Mouse (Mus musculus): ENCODE results near the gene Pkmyt1. TPM values are rescaled to one million over a fixed set of nuclear protein-coding genes. Genes with fewer than 3 reads are reported as not detected.
"Not testable (repeated sequence)": the region's sequence is repeated elsewhere in the genome, so short reads cannot be mapped to it uniquely, and the experiment has no call there.

Gene Pkmyt1
- polyA plus RNA-seq, 1 experiment from 2014 or later = 21.8 TPM

DNA sequence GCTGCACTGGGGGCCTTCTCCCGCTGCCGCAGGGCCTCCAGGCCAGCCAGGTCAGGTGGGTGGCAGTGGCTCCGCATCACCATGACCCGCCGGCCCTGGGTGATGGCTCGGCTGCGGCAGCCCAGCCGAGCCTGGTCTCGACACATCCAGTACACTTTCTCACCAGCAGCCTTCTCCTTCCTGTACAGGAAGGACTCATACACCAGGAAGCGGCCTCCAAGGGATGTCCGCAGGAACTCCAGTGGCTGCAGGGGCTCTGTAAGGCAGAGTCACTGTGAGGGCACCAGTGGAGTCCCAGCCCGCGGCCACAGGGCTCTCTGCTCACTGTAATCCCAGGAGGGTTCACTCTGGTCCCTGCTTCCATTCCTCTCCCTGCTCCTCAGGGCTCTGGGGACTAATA lies 29.6 kb downstream of the Pkmyt1 start:
- WGBS = 93% methylated on average over 13 of the region's 13 CpGs
- no peak overlapping the region for H3K27ac ChIP-seq (replicated peaks)
- no peak for ATAC-seq (ENCODE audit: low FRiP score, low read depth)

DNA sequence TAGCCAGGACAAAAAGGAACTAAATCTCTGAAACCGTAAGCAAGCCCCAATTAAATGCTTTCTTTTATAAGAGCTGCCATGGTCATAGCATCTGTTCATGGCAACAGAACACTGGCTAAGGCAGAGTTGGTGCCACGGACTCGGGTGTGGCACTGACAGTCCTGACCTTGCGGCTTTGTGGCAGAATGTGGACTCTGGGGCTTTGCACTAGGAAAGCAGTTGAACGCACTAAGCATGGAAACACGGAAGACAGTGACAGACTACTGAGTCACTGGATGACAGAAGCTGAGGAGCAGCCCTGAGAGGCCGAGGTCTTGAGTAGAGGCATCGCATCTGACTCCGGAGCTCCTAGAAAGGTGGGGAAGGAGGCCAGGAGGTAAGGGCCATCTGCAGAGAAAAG lies 31.4 kb downstream of the Pkmyt1 start:
- no peaks in the 10 kb centered on the region for H3K4me1 ChIP-seq (replicated peaks)
- H3K27ac ChIP-seq (replicated peaks) = no peak overlapping the region
- H3K36me3 ChIP-seq = peaks cover 95% of the 10 kb centered on the region
- H3K27me3 ChIP-seq = no peaks in the 10 kb centered on the region
- no peak for ATAC-seq (ENCODE audit: low FRiP score, low read depth)
- WGBS = 94% methylated on average over 9 of the region's 9 CpGs
- no peak overlapping the region for H3K4me2 ChIP-seq
- no peak overlapping the region for H3K4me3 ChIP-seq
- H3K9ac ChIP-seq = no peak overlapping the region
- no peaks in the 10 kb centered on the region for H3K9me3 ChIP-seq

More for the DNA sequence above, 29.6 kb downstream of the Pkmyt1 start:
- no peak overlapping the region for H3K4me3 ChIP-seq
- H3K36me3 ChIP-seq = peaks cover 91% of the 10 kb centered on the region
- no peak overlapping the region for H3K9ac ChIP-seq
- no peak overlapping the region for H3K4me2 ChIP-seq
- no peaks in the 10 kb centered on the region for H3K27me3 ChIP-seq
- no peaks in the 10 kb centered on the region for H3K4me1 ChIP-seq (replicated peaks)
- H3K9me3 ChIP-seq = no peaks in the 10 kb centered on the region

DNA sequence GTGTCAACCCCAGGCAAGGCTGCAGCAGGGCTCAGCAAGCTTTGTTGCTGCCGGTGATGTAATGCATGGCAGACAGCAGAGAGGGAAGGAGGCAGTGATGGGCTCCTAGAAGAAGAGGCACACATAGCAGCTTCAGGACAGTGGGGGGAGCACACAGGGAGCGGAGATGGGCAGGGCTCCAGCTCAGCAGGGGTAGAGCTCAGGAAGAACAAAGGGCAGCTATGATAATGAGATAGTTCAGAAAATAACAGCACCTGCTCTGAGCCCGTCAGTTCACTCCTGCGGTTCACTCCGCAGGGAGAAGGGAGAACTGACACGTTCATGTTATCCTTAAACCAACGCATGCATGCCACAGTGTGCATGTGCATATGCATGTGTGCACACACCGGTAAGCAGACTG lies 32.7 kb downstream of the Pkmyt1 start:
- 53% methylated on average over 8 of the region's 8 CpGs for WGBS

DNA sequence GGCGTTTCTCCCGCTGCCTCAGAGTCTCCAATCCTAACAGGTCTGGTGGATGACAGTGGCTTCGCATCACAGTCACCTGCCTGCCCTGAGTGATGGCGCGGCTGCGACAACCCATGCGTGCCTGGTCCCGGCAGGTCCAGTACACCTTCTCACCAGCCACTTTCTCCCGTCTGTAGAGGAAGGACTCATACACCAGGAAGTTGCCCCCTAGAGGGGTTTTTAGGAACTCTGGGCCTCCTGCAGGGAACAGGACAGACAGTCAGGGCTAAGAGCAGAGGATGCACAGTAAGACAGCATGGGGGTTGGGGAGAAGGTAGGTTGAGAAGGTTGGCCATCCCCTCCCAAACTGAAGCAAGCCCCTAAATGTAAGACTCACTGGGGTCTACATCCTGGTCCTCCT lies 34.1 kb downstream of the Pkmyt1 start:
- Histone ChIP-seq H3K4me3 (no peak overlapping the region), H3K27ac (replicated peaks) (no peak overlapping the region), H3K9me3 (no peaks in the 10 kb centered on the region), H3K4me2 (no peak overlapping the region), H3K27me3 (no peaks in the 10 kb centered on the region), H3K36me3 (peaks cover 69% of the 10 kb centered on the region), H3K9ac (no peak overlapping the region), H3K4me1 (replicated peaks) (no peaks in the 10 kb centered on the region)
- 95% methylated on average over 9 of the region's 9 CpGs for WGBS
- ATAC-seq (ENCODE audit: low FRiP score, low read depth) = no peak

More for the DNA sequence above, 32.7 kb downstream of the Pkmyt1 start:
- H3K4me2 ChIP-seq = no peak overlapping the region
- H3K27ac ChIP-seq (replicated peaks) = no peak overlapping the region
- H3K4me3 ChIP-seq = no peak overlapping the region
- no peaks in the 10 kb centered on the region for H3K27me3 ChIP-seq
- no peaks in the 10 kb centered on the region for H3K4me1 ChIP-seq (replicated peaks)
- no peak for ATAC-seq (ENCODE audit: low FRiP score, low read depth)
- H3K36me3 ChIP-seq = peaks cover 83% of the 10 kb centered on the region
- H3K9me3 ChIP-seq = no peaks in the 10 kb centered on the region
- no peak overlapping the region for H3K9ac ChIP-seq

DNA sequence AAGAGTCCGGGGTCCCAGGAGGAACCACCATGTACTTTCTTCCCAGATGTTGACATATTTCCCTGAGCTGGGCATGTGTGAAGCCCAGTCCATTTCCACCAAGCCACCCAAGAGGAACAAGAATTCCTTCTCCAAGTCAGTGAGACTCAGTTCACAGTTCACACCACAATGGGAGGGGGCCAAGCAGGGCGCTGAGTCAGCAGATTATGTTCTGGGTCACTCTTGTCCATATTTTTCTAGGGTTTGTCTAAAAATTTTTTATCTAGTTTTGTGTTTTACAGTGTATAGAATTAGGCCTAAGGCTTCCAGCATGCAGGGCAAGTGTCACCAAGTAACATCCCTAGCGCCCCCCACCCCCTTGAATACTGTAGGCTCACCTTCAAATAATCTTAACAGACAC lies 35.0 kb downstream of the Pkmyt1 start:
- Histone ChIP-seq H3K4me3 (no peak overlapping the region), H3K9me3 (no peaks in the 10 kb centered on the region), H3K36me3 (peaks cover 60% of the 10 kb centered on the region), H3K27me3 (no peaks in the 10 kb centered on the region), H3K27ac (replicated peaks) (no peak overlapping the region), H3K9ac (no peak overlapping the region), H3K4me2 (no peak overlapping the region), H3K4me1 (replicated peaks) (no peaks in the 10 kb centered on the region)
- 100% methylated on average over 3 of the region's 3 CpGs for WGBS
- ATAC-seq (ENCODE audit: low FRiP score, low read depth) = no peak

DNA sequence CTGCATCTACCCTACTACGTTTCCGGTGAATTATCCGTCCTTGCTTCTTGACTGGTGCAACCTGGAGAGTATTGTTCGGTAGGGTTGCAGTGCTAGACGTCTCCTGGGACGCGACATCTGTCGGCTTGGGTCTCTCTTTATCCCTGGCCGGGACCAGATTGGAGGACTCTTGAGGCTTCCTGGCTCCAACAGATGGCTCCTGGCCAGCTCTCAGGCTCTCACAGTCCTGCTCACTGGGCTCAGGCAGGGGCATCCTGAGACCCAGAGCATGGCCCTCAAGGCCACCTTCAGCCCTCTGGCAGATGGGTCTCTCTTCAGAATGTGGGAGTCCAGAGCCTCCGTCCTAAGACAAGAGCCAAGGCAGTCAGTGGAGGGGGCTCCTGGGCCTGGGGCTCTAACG lies 36.8 kb downstream of the Pkmyt1 start:
- Histone ChIP-seq H3K9me3 (no peaks in the 10 kb centered on the region), H3K4me3 (no peak overlapping the region), H3K4me1 (replicated peaks) (no peaks in the 10 kb centered on the region), H3K9ac (no peak overlapping the region), H3K4me2 (no peak overlapping the region), H3K27ac (replicated peaks) (no peak overlapping the region), H3K27me3 (no peaks in the 10 kb centered on the region), H3K36me3 (peaks cover 51% of the 10 kb centered on the region)
- no peak; the same call in 1 of the 2 replicates for ATAC-seq (ENCODE audit: low FRiP score, low read depth)
- 84% methylated on average over 11 of the region's 11 CpGs for WGBS

DNA sequence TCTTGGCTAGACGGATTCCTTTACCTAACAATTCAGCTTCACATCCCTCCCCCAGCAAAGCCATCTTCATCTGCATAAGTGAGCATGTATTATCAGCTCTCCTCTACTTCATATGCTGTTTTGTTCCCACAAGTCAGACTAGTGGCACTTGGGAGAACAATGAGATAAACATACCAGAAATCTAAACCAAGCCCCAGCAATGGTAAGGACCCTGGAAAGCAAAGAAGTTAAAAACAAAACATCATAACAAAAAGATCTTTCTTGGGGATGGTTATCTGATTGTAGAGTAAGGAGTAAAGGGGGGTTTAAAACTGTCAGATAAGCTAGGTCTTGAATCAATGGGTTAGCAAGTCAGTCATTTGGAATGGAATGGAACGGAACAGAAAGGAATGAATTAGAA lies 44.4 kb downstream of the Pkmyt1 start:
- Histone ChIP-seq H3K27me3 (no peaks in the 10 kb centered on the region), H3K4me3 (peak overlapping the region; percentile 94), H3K27ac (replicated peaks) (peak overlapping the region; percentile 94), H3K36me3 (peaks cover 9% of the 10 kb centered on the region; the same call in 1 of the 2 replicates), H3K9me3 (no peaks in the 10 kb centered on the region), H3K9ac (peak overlapping the region; percentile 97), H3K4me1 (replicated peaks) (peaks cover 27% of the 10 kb centered on the region), H3K4me2 (peak overlapping the region; percentile 67)
- 2% methylated on average over 2 of the region's 2 CpGs for WGBS
- no peak for ATAC-seq (ENCODE audit: low FRiP score, low read depth)

DNA sequence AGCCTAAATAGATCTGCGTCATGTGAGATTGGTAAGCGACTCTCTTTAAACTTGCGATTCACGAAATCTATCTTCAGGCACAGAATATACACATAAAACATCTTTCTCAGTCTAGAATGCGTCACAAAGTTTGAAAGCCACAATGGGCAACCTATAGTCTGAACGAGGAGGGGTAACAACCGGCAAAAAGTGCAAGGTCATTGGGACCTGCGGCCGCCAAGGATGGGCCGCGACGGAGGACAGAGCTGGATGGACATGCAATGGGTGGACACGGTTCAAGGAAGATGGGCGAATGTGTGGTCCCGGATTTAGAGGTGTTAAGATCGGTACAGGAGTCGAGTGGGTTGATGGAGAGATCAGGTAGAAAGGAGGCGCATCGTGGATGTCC lies 44.8 kb downstream of the Pkmyt1 start:
- Histone ChIP-seq H3K9ac (peak overlapping the region; percentile 97), H3K4me3 (peak overlapping the region; percentile 94), H3K36me3 (peaks cover 9% of the 10 kb centered on the region; the same call in 1 of the 2 replicates), H3K9me3 (no peaks in the 10 kb centered on the region), H3K27me3 (no peaks in the 10 kb centered on the region), H3K27ac (replicated peaks) (peak overlapping the region; percentile 94), H3K4me2 (peak overlapping the region; percentile 67), H3K4me1 (replicated peaks) (peaks cover 27% of the 10 kb centered on the region)
- ATAC-seq (ENCODE audit: low FRiP score, low read depth) = no peak
- WGBS = under 1% methylated on average over 19 of the region's 19 CpGs

DNA sequence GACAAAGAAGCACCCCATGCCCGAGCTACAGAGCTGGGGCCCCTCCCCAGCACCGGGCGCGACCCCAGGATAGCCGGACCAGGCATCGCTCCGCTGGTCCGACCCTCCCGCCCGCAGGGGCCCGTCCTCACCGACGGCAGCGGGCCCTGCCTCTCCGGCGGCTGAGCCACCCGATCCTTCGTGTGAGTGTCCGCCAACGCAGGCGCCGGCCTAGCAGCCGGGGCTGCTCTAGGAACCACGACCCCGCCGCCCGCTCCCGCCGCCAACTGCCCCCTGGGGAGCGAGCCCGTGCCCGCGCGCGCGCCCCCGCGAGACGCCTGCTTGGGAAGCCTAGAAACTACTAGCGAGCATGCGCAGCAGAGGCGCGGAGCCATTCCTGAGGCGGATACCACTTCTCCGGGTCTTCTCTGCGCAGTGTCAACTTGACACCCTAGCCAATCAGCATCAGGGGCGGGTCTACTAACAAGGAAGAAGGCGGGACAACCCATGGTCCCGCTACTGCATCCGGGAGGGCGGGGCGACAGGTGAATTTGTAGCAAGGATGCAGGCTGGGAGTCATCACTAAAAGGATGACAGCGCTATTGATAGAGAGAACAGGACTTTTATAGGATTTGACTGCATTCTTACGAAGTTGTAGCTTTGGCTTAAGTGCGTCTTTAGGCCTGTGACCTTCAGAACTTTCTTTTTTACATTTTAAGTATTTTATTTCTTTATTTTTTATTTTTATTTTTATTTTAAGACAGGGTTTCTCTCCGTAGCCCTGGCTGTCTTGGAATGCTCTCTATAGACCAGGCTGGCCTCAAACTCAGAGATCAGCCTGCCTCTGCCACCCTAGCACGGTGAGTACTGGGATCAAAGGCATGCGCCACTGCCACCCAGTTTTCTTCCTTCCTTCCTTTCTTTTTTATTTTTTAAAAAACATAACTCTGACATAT lies 45.4 kb downstream of the Pkmyt1 start, which contains the start of gene Flywch1:
Flywch1 (minus strand) TSS at position 319 of the 935 bp plus-strand sequence.
- Histone ChIP-seq H3K4me3 (peak within 1 kb of the TSS; percentile 94), H3K9me3 (no peaks in the 10 kb centered on the region), H3K27me3 (no peaks in the 10 kb centered on the region), H3K4me1 (replicated peaks) (peaks cover 27% of the 10 kb centered on the region), H3K36me3 (peaks cover 9% of the 10 kb centered on the region; the same call in 1 of the 2 replicates), H3K4me2 (peak within 1 kb of the TSS; percentile 67), H3K9ac (peak within 1 kb of the TSS; percentile 97), H3K27ac (replicated peaks) (peak within 1 kb of the TSS; percentile 94)
- WGBS = 3% methylated on average over 49 of the region's 58 CpGs
- ATAC-seq (ENCODE audit: low FRiP score, low read depth) = peak; percentile 97

DNA sequence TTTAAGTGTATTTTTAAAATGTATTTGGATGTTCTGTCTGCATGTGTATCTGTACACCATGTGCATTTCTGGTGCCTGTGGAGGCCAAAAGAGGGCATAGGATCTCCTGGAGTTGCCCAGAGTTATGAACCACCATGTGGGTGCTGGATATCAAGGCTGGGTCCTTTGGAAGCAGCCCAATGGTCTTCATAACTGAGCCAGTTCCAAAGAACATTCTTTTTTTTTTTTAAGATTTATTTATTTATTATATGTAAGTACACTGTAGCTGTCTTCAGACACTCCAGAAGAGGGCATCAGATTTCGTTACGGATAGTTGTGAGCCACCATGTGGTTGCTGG lies 46.1 kb downstream of the Pkmyt1 start:
- not testable (repeated sequence) for ATAC-seq (ENCODE audit: low FRiP score, low read depth); H3K27me3 ChIP-seq; H3K36me3 ChIP-seq; H3K9me3 ChIP-seq
- peaks cover 27% of the 10 kb centered on the region for H3K4me1 ChIP-seq (replicated peaks)
- peak overlapping the region; percentile 77 for H3K27ac ChIP-seq (replicated peaks)
- H3K4me3 ChIP-seq = peak overlapping the region; percentile 94
- peak overlapping the region; percentile 29; the same call in 1 of the 2 replicates for H3K9ac ChIP-seq
- 77% methylated on average over 2 of the region's 2 CpGs for WGBS
- H3K4me2 ChIP-seq = peak overlapping the region; percentile 67

DNA sequence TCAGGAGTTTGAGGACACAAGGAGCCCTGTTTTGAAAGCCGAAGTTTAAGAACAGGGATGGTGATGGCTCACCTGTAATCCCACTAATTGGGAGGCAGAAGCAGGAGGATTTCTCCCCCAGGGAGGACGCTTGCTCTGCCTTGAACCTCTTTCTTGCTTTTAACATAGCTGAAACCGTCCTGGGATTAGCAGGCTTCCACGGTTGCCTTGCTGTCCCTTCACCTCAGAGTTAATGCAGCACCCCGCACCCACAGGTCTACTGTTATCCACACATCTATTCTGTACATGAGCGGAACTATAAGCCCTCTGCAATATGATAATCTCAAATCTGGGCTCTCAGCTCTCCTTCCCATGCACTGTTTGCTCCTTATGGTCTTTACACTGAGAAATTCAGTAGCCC lies 47.5 kb downstream of the Pkmyt1 start:
- Histone ChIP-seq H3K4me1 (replicated peaks) (peaks cover 27% of the 10 kb centered on the region), H3K4me3 (no peak overlapping the region), H3K36me3 (no peaks in the 10 kb centered on the region), H3K9ac (no peak overlapping the region), H3K27me3 (no peaks in the 10 kb centered on the region), H3K27ac (replicated peaks) (no peak overlapping the region), H3K4me2 (no peak overlapping the region), H3K9me3 (no peaks in the 10 kb centered on the region)
- no peak for ATAC-seq (ENCODE audit: low FRiP score, low read depth)
- WGBS = 78% methylated on average over 6 of the region's 6 CpGs

DNA sequence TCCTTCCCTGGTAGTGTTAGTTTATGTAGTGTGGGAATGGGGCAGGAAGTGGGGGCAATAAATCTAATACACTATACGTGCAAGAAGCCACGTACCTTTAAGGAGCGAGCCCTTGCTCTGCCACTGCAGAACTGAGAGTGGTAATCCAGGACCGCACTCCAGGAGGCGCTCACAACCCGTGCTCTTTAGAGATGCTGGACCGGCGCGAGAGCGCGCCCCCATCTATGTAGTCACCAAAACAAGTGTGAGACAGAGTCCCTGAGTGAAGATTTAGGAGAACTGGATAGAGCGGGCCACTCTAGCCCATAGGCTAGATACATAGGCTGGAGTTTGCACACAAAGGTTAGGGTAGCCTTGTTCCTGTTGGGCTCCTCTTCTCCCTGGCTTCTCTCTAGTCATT lies 48.0 kb downstream of the Pkmyt1 start:
- Histone ChIP-seq H3K27ac (replicated peaks) (no peak overlapping the region), H3K9ac (no peak overlapping the region), H3K4me1 (replicated peaks) (peaks cover 27% of the 10 kb centered on the region), H3K27me3 (no peaks in the 10 kb centered on the region), H3K36me3 (no peaks in the 10 kb centered on the region), H3K4me3 (no peak overlapping the region), H3K4me2 (peak overlapping the region; percentile 27; the same call in 1 of the 2 replicates), H3K9me3 (no peaks in the 10 kb centered on the region)
- no peak for ATAC-seq (ENCODE audit: low FRiP score, low read depth)
- 9% methylated on average over 12 of the region's 12 CpGs for WGBS

All from hindbrain, embryonic 15.5 days (tissue).